Mouse (Mus musculus) liver, embryonic 16.5 days (tissue): ENCODE results near the gene Cyp2d11. TPM values are rescaled to one million over a fixed set of nuclear protein-coding genes. Genes with fewer than 3 reads are reported as not detected.
A peak's percentile ranks its signal among the peaks of the same experiment; 100 is the strongest.
"Not testable (repeated sequence)": the region's sequence is repeated elsewhere in the genome, so short reads cannot be mapped to it uniquely, and the experiment has no call there.

Experiments
- ATAC-seq: fragments of 200-750 bp; cut with Nextera tagmentation; 2 replicates; pipeline ENCODE4 v1.8.0; 2017; ENCODE audit warnings: low read depth, mild to moderate bottlenecking, moderate number of reproducible peaks, moderate library complexity
- H3K27ac ChIP-seq: fragments of 300-500 bp; sonication (generic); 2 replicates; pipeline ENCODE4 v1.5.1; 2014; ENCODE audit warnings: mild to moderate bottlenecking, low read length
- H3K27me3 ChIP-seq: fragments of 300-500 bp; sonication (generic); 2 replicates; pipeline ENCODE4 v1.6.1; 2014; ENCODE audit warnings: low read depth, low read length, mixed read lengths; ENCODE audit not compliant: control insufficient read depth, insufficient read depth
- H3K36me3 ChIP-seq: fragments of 300-500 bp; sonication (generic); 2 replicates; pipeline ENCODE4 v1.6.1; 2014; ENCODE audit warnings: mild to moderate bottlenecking; ENCODE audit not compliant: control insufficient read depth, insufficient read depth
- H3K4me1 ChIP-seq: fragments of 300-500 bp; sonication (generic); 2 replicates; pipeline ENCODE4 v1.6.1; 2014; ENCODE audit warnings: low read depth, low read length, mixed read lengths; ENCODE audit not compliant: control insufficient read depth
- H3K4me2 ChIP-seq: fragments of 300-500 bp; sonication (generic); 2 replicates; pipeline ENCODE4 v1.6.1; 2014; ENCODE audit warnings: low read depth, low read length, mixed read lengths
- H3K4me3 ChIP-seq: fragments of 300-500 bp; sonication (generic); 2 replicates; pipeline ENCODE4 v1.5.1; 2014; ENCODE audit warnings: low read depth, mild to moderate bottlenecking, low read length
- H3K9ac ChIP-seq: fragments of 300-500 bp; sonication (generic); 2 replicates; pipeline ENCODE4 v1.6.1; 2014; ENCODE audit warnings: low read depth, low read length
- H3K9me3 ChIP-seq: fragments of 300-500 bp; sonication (generic); replicated peaks from 2 replicates; pipeline ENCODE4 v1.6.1; 2016; ENCODE audit warnings: low read length; ENCODE audit not compliant: control insufficient read depth
- WGBS: fragments of 180-500 bp; shearing (Covaris S2); extraction: QIAGEN DNeasy Blood & Tissue Kit; methylation state at CpG from one replicate; pipeline ENCODE4 v1.1.7; 2014; ENCODE audit not compliant: insufficient replicate concordance; 5-methylcytosine and 5-hydroxymethylcytosine counted together
- polyA plus RNA-seq: library from polyadenylated mRNA; unstranded; fragments of >200 nt; fragmentation: Nextera tagmentation; extraction: Ambion mirVana; gene quantifications from 2 replicates; pipeline ENCODE4 v1.2.1, GENCODE M21; 2015

Cyp2d11 gene
- not detected in 2 replicates for polyA plus RNA-seq

GRCm38 (mm10) chr15:82393922-82394321 lies at the start of gene Cyp2d11:
Cyp2d11 (minus strand) TSS chr15:82394022.
- not testable (repeated sequence) for H3K9ac ChIP-seq, H3K4me1 ChIP-seq, H3K4me3 ChIP-seq, H3K27ac ChIP-seq, H3K27me3 ChIP-seq, H3K36me3 ChIP-seq, H3K9me3 ChIP-seq, H3K4me2 ChIP-seq, ATAC-seq
- 72% methylated on average over 2 of the region's 2 CpGs for WGBS

- no peak overlapping the region for H3K9ac ChIP-seq
- 0 out of 2 replicates have a peak, but pooled peaks have one; percentile 30 for ATAC-seq
- H3K27me3 ChIP-seq, result no peaks in the 10 kb centered on the region
Observed at GRCm38 (mm10) chr15:82437975-82438617, 44.3 kb upstream of the Cyp2d11 start.

GRCm38 (mm10) chr15:82435606-82436005 lies 41.8 kb upstream of the Cyp2d11 start:
- Histone ChIP-seq H3K4me2 (no peak overlapping the region), H3K9ac (no peak overlapping the region), H3K9me3 (no peaks in the 10 kb centered on the region), H3K4me1 (no peaks in the 10 kb centered on the region), H3K27me3 (no peaks in the 10 kb centered on the region), H3K4me3 (no peak overlapping the region), H3K27ac (no peak overlapping the region), H3K36me3 (no peaks in the 10 kb centered on the region)
- no peak for ATAC-seq
- WGBS, result 60% methylated on average over 2 of the region's 2 CpGs

More at GRCm38 (mm10) chr15:82437975-82438617, 44.3 kb upstream of the Cyp2d11 start:
- no peak overlapping the region for H3K4me3 ChIP-seq
- no peaks in the 10 kb centered on the region for H3K9me3 ChIP-seq
- H3K36me3 ChIP-seq, result no peaks in the 10 kb centered on the region
- no peaks in the 10 kb centered on the region for H3K4me1 ChIP-seq
- H3K4me2 ChIP-seq, result no peak overlapping the region
- no peak overlapping the region for H3K27ac ChIP-seq
- 43% methylated on average over 5 of the region's 5 CpGs for WGBS

GRCm38 (mm10) chr15:82435011-82435410 lies 41.2 kb upstream of the Cyp2d11 start:
- Histone ChIP-seq H3K36me3 (no peaks in the 10 kb centered on the region), H3K4me1 (no peaks in the 10 kb centered on the region), H3K27ac (no peak overlapping the region), H3K9me3 (no peaks in the 10 kb centered on the region), H3K9ac (no peak overlapping the region), H3K27me3 (no peaks in the 10 kb centered on the region), H3K4me3 (no peak overlapping the region), H3K4me2 (no peak overlapping the region)
- 66% methylated on average over 3 of the region's 3 CpGs for WGBS
- no peak for ATAC-seq

- no peak overlapping the region for H3K27ac ChIP-seq
- H3K4me2 ChIP-seq, result no peak overlapping the region
- H3K27me3 ChIP-seq, result no peaks in the 10 kb centered on the region
- no peak overlapping the region for H3K4me3 ChIP-seq
- H3K9ac ChIP-seq, result no peak overlapping the region
- H3K4me1 ChIP-seq, result no peaks in the 10 kb centered on the region
- ATAC-seq, result no peak
- H3K36me3 ChIP-seq, result no peaks in the 10 kb centered on the region
- WGBS, result 66% methylated on average over 3 of the region's 3 CpGs
- H3K9me3 ChIP-seq, result no peaks in the 10 kb centered on the region
Observed at GRCm38 (mm10) chr15:82434541-82434940, 40.7 kb upstream of the Cyp2d11 start.

GRCm38 (mm10) chr15:82433621-82434020 lies 39.8 kb upstream of the Cyp2d11 start:
- no peak overlapping the region for H3K9ac ChIP-seq
- no peak for ATAC-seq
- H3K9me3 ChIP-seq, result no peaks in the 10 kb centered on the region
- H3K27ac ChIP-seq, result no peak overlapping the region
- no peaks in the 10 kb centered on the region for H3K36me3 ChIP-seq
- no peaks in the 10 kb centered on the region for H3K4me1 ChIP-seq
- 75% methylated on average over 3 of the region's 3 CpGs for WGBS
- H3K27me3 ChIP-seq, result no peaks in the 10 kb centered on the region
- H3K4me2 ChIP-seq, result no peak overlapping the region
- H3K4me3 ChIP-seq, result no peak overlapping the region

GRCm38 (mm10) chr15:82433137-82433536 lies 39.3 kb upstream of the Cyp2d11 start, which contains the start of gene Cyp2d9:
Cyp2d9 (plus strand) TSS chr15:82433437.
- no peaks in the 10 kb centered on the region for H3K4me1 ChIP-seq
- H3K36me3 ChIP-seq, result no peaks in the 10 kb centered on the region
- no peak for ATAC-seq
- no peak within 1 kb of the TSS for H3K4me3 ChIP-seq
- H3K27ac ChIP-seq, result no peak within 1 kb of the TSS
- H3K9ac ChIP-seq, result no peak within 1 kb of the TSS
- no peaks in the 10 kb centered on the region for H3K27me3 ChIP-seq
- no peak within 1 kb of the TSS for H3K4me2 ChIP-seq
- no peaks in the 10 kb centered on the region for H3K9me3 ChIP-seq

- WGBS, result 47% methylated on average over 3 of the region's 3 CpGs
- Histone ChIP-seq H3K36me3 (no peaks in the 10 kb centered on the region), H3K9me3 (no peaks in the 10 kb centered on the region), H3K4me2 (no peak overlapping the region), H3K27me3 (no peaks in the 10 kb centered on the region), H3K9ac (no peak overlapping the region), H3K4me1 (no peaks in the 10 kb centered on the region), H3K4me3 (no peak overlapping the region), H3K27ac (no peak overlapping the region)
- peak; percentile 54; the same call in 1 of the 2 replicates for ATAC-seq
Observed at GRCm38 (mm10) chr15:82423471-82423870, 29.6 kb upstream of the Cyp2d11 start.

- H3K9ac ChIP-seq, result no peak overlapping the region
- H3K9me3 ChIP-seq, result no peaks in the 10 kb centered on the region
- no peak overlapping the region for H3K27ac ChIP-seq
- H3K4me1 ChIP-seq, result no peaks in the 10 kb centered on the region
- H3K36me3 ChIP-seq, result no peaks in the 10 kb centered on the region
- no peak for ATAC-seq
- H3K4me2 ChIP-seq, result no peak overlapping the region
- 38% methylated on average over 4 of the region's 4 CpGs for WGBS
- no peaks in the 10 kb centered on the region for H3K27me3 ChIP-seq
- no peak overlapping the region for H3K4me3 ChIP-seq
Observed at GRCm38 (mm10) chr15:82422935-82423334, 29.1 kb upstream of the Cyp2d11 start.
